Mouse (Mus musculus) neural tube, embryonic 14.5 days (tissue): ENCODE measurements at regions not wholly inside any gene's neighbourhood (a gene's known extent, or its start where the extent isn't known, plus 50 kb on each side); places are given as distances from the start of the nearest gene placed in this dataset.

Experiments used
- ATAC-seq: fragments of 200-750 bp; cut with Nextera tagmentation; 2 replicates; pipeline ENCODE4 v1.8.0; 2017; ENCODE audit warnings: low read depth, mild to moderate bottlenecking, moderate TSS enrichment, moderate library complexity
- H3K27ac ChIP-seq: fragments of 300-500 bp; sonication (generic); 2 replicates; pipeline ENCODE4 v1.5.1; 2014; ENCODE audit warnings: low read depth, mild to moderate bottlenecking, control low read depth, low read length, moderate library complexity, mixed read lengths
- H3K27me3 ChIP-seq: fragments of 300-500 bp; sonication (generic); 2 replicates; pipeline ENCODE4 v1.6.1; 2014; ENCODE audit warnings: low read length; ENCODE audit not compliant: control insufficient read depth, insufficient read depth
- H3K36me3 ChIP-seq: fragments of 300-500 bp; sonication (generic); 2 replicates; pipeline ENCODE4 v1.6.1; 2014; ENCODE audit warnings: low read length, mixed read lengths; ENCODE audit not compliant: control insufficient read depth, insufficient read depth
- H3K4me1 ChIP-seq: fragments of 300-500 bp; sonication (generic); 2 replicates; pipeline ENCODE4 v1.6.1; 2014; ENCODE audit warnings: low read length; ENCODE audit not compliant: control insufficient read depth, insufficient read depth
- H3K4me2 ChIP-seq: fragments of 300-500 bp; sonication (generic); 2 replicates; pipeline ENCODE4 v1.6.1; 2014; ENCODE audit warnings: mild to moderate bottlenecking, low read depth, low read length, control low read depth
- H3K4me3 ChIP-seq: fragments of 300-500 bp; sonication (generic); 2 replicates; pipeline ENCODE4 v1.5.1; 2014; ENCODE audit warnings: low read depth, low read length, control low read depth, mixed read lengths
- H3K9ac ChIP-seq: fragments of 300-500 bp; sonication (generic); replicated peaks from 2 replicates; pipeline ENCODE4 v1.6.1; 2014; ENCODE audit warnings: low read depth, mild to moderate bottlenecking, control low read depth, low read length, mixed read lengths
- H3K9me3 ChIP-seq: fragments of 300-500 bp; sonication (generic); 2 replicates; pipeline ENCODE4 v1.6.1; 2016; ENCODE audit warnings: low read length; ENCODE audit not compliant: control insufficient read depth
- whole genome bisulfite sequencing: fragments of 180-500 bp; shearing (Covaris S2); extraction: QIAGEN DNeasy Blood & Tissue Kit; methylation state at CpG from one replicate; pipeline ENCODE4 v1.1.7; 2014; 5-methylcytosine and 5-hydroxymethylcytosine counted together

- H3K4me2 ChIP-seq: no peak overlapping the region
- H3K36me3 ChIP-seq: no peaks in the 10 kb centered on the region
- no peak overlapping the region for H3K9ac ChIP-seq
- WGBS: 92% methylated on average over 3 of the region's 3 CpGs
- H3K27ac ChIP-seq: no peak overlapping the region
- H3K9me3 ChIP-seq: no peaks in the 10 kb centered on the region
- no peak for ATAC-seq
- H3K4me3 ChIP-seq: no peak overlapping the region
- no peaks in the 10 kb centered on the region for H3K27me3 ChIP-seq
- H3K4me1 ChIP-seq: no peaks in the 10 kb centered on the region
Measured at GRCm38 (mm10) chr13:82066674-82067270, 283.9 kb downstream of the Cetn3 start.

DNA sequence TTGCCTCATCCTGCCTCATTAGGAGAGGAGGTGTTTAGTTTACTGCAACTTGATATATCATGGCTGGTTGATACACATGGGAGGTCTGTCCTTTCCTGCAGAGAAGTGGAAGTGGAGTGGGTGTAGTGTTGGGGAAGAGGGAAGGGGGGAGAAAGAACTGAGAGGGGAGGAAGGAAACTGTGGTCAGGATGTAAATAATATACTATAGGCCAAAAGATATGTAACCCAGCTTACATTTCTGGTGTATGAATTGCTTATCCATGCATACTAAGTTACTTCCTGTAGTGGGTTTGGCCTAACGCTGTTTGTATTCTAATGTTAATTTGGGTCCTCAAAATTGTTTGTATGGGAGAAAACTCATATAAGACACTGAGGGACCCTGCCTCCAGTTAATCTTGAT, 289.6 kb downstream of the Cetn3 start:
- no peak overlapping the region for H3K4me3 ChIP-seq
- ATAC-seq: no peak
- H3K27me3 ChIP-seq: no peaks in the 10 kb centered on the region
- no peak overlapping the region for H3K27ac ChIP-seq
- H3K4me1 ChIP-seq: no peaks in the 10 kb centered on the region
- no peak overlapping the region for H3K9ac ChIP-seq
- no peaks in the 10 kb centered on the region for H3K36me3 ChIP-seq
- 92% methylated on average over 1 of the region's 1 CpGs for WGBS
- H3K9me3 ChIP-seq: no peaks in the 10 kb centered on the region
- H3K4me2 ChIP-seq: no peak overlapping the region

- Histone ChIP-seq H3K4me3 (no peak overlapping the region), H3K4me1 (no peaks in the 10 kb centered on the region), H3K27ac (no peak overlapping the region), H3K27me3 (no peaks in the 10 kb centered on the region), H3K9ac (no peak overlapping the region), H3K9me3 (no peaks in the 10 kb centered on the region), H3K36me3 (no peaks in the 10 kb centered on the region), H3K4me2 (no peak overlapping the region)
- ATAC-seq: no peak
Measured at GRCm38 (mm10) chr13:82073343-82073742, 290.5 kb downstream of the Cetn3 start.

- 93% methylated on average over 2 of the region's 2 CpGs for WGBS
- Histone ChIP-seq H3K9me3 (no peaks in the 10 kb centered on the region), H3K4me1 (no peaks in the 10 kb centered on the region), H3K4me2 (no peak overlapping the region), H3K4me3 (no peak overlapping the region), H3K36me3 (no peaks in the 10 kb centered on the region), H3K27ac (no peak overlapping the region), H3K27me3 (no peaks in the 10 kb centered on the region), H3K9ac (no peak overlapping the region)
- ATAC-seq: no peak
Measured at GRCm38 (mm10) chr13:82081375-82081774, 298.5 kb downstream of the Cetn3 start.

DNA sequence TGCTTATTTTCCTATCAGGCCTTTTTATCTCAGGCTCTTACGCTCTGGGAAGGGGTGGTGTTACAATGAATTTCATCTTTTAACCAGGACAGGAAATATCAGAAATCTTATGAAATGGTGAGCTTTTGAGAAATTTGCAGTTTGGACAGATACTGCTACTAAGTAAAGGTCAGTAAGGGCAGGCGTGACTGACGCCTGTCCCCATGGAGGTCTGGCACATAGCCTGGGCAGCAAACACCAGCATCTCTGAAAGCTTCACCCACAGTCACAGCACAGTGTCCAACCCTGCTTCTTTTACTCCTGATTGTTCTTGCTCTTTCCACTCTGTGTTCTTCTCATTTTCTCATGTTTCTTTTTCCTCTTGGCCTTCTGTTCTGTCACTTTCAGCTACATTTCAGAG, 304.8 kb downstream of the Cetn3 start:
- ATAC-seq: no peak
- H3K4me3 ChIP-seq: no peak overlapping the region
- H3K36me3 ChIP-seq: no peaks in the 10 kb centered on the region
- no peak overlapping the region for H3K4me2 ChIP-seq
- H3K9me3 ChIP-seq: no peaks in the 10 kb centered on the region
- no peak overlapping the region for H3K9ac ChIP-seq
- H3K27ac ChIP-seq: no peak overlapping the region
- H3K27me3 ChIP-seq: no peaks in the 10 kb centered on the region
- no peaks in the 10 kb centered on the region for H3K4me1 ChIP-seq
- WGBS: 86% methylated on average over 3 of the region's 3 CpGs

GRCm38 (mm10) chr13:82092186-82092585, 309.3 kb downstream of the Cetn3 start:
- no peak overlapping the region for H3K4me3 ChIP-seq
- H3K4me1 ChIP-seq: no peaks in the 10 kb centered on the region
- ATAC-seq: no peak
- H3K36me3 ChIP-seq: no peaks in the 10 kb centered on the region
- no peak overlapping the region for H3K27ac ChIP-seq
- no peaks in the 10 kb centered on the region for H3K9me3 ChIP-seq
- no peak overlapping the region for H3K4me2 ChIP-seq
- H3K27me3 ChIP-seq: no peaks in the 10 kb centered on the region
- 81% methylated on average over 5 of the region's 5 CpGs for WGBS
- H3K9ac ChIP-seq: no peak overlapping the region

- peak; percentile 66; the same call in 1 of the 2 replicates for ATAC-seq
- Histone ChIP-seq H3K27ac (no peak overlapping the region), H3K4me2 (no peak overlapping the region), H3K9ac (no peak overlapping the region), H3K27me3 (no peaks in the 10 kb centered on the region), H3K9me3 (no peaks in the 10 kb centered on the region), H3K4me3 (no peak overlapping the region), H3K4me1 (no peaks in the 10 kb centered on the region), H3K36me3 (no peaks in the 10 kb centered on the region)
- WGBS: 49% methylated on average over 2 of the region's 2 CpGs
Measured at GRCm38 (mm10) chr13:82106032-82106431, 323.2 kb downstream of the Cetn3 start.

GRCm38 (mm10) chr13:82129777-82130735, 347.2 kb downstream of the Cetn3 start:
- Histone ChIP-seq H3K27ac (no peak overlapping the region), H3K4me2 (no peak overlapping the region), H3K27me3 (no peaks in the 10 kb centered on the region), H3K9ac (no peak overlapping the region), H3K4me1 (no peaks in the 10 kb centered on the region), H3K9me3 (no peaks in the 10 kb centered on the region), H3K36me3 (no peaks in the 10 kb centered on the region), H3K4me3 (no peak overlapping the region)
- ATAC-seq: peak; percentile 79; the same call in 1 of the 2 replicates
- WGBS: 44% methylated on average over 7 of the region's 7 CpGs
